Comparison of ENCODE assay signal across 10 mouse cellular contexts in the genomic region with DNA sequence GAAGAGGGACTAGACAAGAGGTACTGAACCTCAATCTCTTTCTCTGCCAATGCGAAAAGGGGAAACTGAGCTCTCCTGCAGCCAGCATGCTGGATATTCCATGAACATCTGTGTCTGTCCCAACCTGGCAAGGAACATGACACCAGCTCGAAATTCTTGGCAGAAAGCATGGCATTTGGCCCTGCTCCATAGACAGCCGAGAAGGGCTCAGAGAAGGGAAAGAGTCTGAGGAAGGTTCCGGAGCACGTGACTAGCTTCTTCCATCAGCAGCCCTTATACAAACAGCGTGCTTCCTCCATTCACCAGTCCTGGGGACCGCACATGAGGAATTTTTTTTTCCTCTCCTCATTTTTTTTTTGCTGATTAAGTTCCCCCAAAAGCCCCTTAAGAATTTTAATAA. TPM values are rescaled to one million over a fixed set of nuclear protein-coding genes. Genes with fewer than 3 reads are reported as not detected.
DNase-seq lines count a peak whose midpoint lies in the region; ATAC-seq lines count a peak whose summit lies in the region.
"Had no signal": no experiment of that assay in that cellular context is flagged by ENCODE, and none has a peak within 500 bp of the region (broad histone marks: within the 10 kb centered on the region; RNA-seq: fewer than 3 reads in every experiment).

No protein-coding gene starts in this region.

- no peak overlapping the region for H3K4me2 ChIP-seq in kidney, embryonic 16.5 days (replicated peaks; ENCODE audit: low read depth, low read length)
- H3K4me2 ChIP-seq in heart, embryonic 12.5 days: no peak overlapping the region
- no peak overlapping the region for H3K4me2 ChIP-seq in hindbrain, embryonic 16.5 days (ENCODE audit: low read length)
- H3K4me2 ChIP-seq: liver, embryonic 15.5 days had no signal

- DNase-seq in kidney, adult 18-20 months: peak; percentile 20
- DNase-seq in 3T3-L1 (ENCODE audit: low read depth, low spot score): peak; percentile 80
- DNase-seq in adrenal gland, postnatal 25 days: peak; percentile 49
- no peak for DNase-seq in thymus, postnatal 36 days

- no peaks in the 10 kb centered on the region for H3K27me3 ChIP-seq in kidney, embryonic 16.5 days (ENCODE audit: insufficient read depth, low read length)
- peaks cover 17% of the 10 kb centered on the region for H3K27me3 ChIP-seq in heart, embryonic 12.5 days (replicated peaks)
- no peaks in the 10 kb centered on the region for H3K27me3 ChIP-seq in hindbrain, embryonic 16.5 days (replicated peaks; ENCODE audit: control insufficient read depth, insufficient read depth, low read length)
- H3K27me3 ChIP-seq: liver, embryonic 15.5 days had no signal

- no peaks in the 10 kb centered on the region for H3K9me3 ChIP-seq in kidney, embryonic 16.5 days (ENCODE audit: low read length)
- no peaks in the 10 kb centered on the region for H3K9me3 ChIP-seq in heart, embryonic 12.5 days (replicated peaks)
- H3K9me3 ChIP-seq in hindbrain, embryonic 16.5 days (ENCODE audit: control insufficient read depth, low read length): no peaks in the 10 kb centered on the region
- H3K9me3 ChIP-seq: liver, embryonic 15.5 days had no signal

- no peak overlapping the region for H3K27ac ChIP-seq in kidney, embryonic 16.5 days (ENCODE audit: low read length)
- no peak overlapping the region for H3K27ac ChIP-seq in heart, embryonic 12.5 days (ENCODE audit: poor library complexity, severe bottlenecking)
- H3K27ac ChIP-seq in hindbrain, embryonic 16.5 days (ENCODE audit: low read depth, low read length): no peak overlapping the region
- H3K27ac ChIP-seq: liver, embryonic 15.5 days had no signal

- H3K4me1 ChIP-seq in kidney, embryonic 16.5 days (ENCODE audit: insufficient read depth, low read length): 0 out of 2 replicates have a peak, but pooled peaks cover 2% of the 10 kb centered on the region
- no peaks in the 10 kb centered on the region for H3K4me1 ChIP-seq in heart, embryonic 12.5 days (replicated peaks)
- no peaks in the 10 kb centered on the region for H3K4me1 ChIP-seq in hindbrain, embryonic 16.5 days (ENCODE audit: control insufficient read depth, insufficient read depth, low read depth, low read length)

- no peak overlapping the region for H3K4me3 ChIP-seq in kidney, embryonic 16.5 days (ENCODE audit: low read length)
- no peak overlapping the region for H3K4me3 ChIP-seq in heart, embryonic 12.5 days
- H3K4me3 ChIP-seq in hindbrain, embryonic 16.5 days (ENCODE audit: low read length): no peak overlapping the region
- H3K4me3 ChIP-seq: liver, embryonic 15.5 days had no signal

- no peaks in the 10 kb centered on the region for H3K36me3 ChIP-seq in kidney, embryonic 16.5 days (ENCODE audit: insufficient read depth, low read length)
- no peaks in the 10 kb centered on the region for H3K36me3 ChIP-seq in heart, embryonic 12.5 days
- no peaks in the 10 kb centered on the region for H3K36me3 ChIP-seq in hindbrain, embryonic 16.5 days (ENCODE audit: control insufficient read depth, insufficient read depth, low read length)
- H3K36me3 ChIP-seq: liver, embryonic 15.5 days had no signal

- 60% methylated on average over 7 of the region's 7 CpGs for WGBS in kidney, embryonic 16.5 days
- WGBS in heart, embryonic 12.5 days: 58% methylated on average over 7 of the region's 7 CpGs
- 62% methylated on average over 7 of the region's 7 CpGs for WGBS in hindbrain, embryonic 16.5 days

- no peak overlapping the region for H3K9ac ChIP-seq in kidney, embryonic 16.5 days (replicated peaks; ENCODE audit: low read length)
- no peak overlapping the region for H3K9ac ChIP-seq in heart, embryonic 12.5 days
- H3K9ac ChIP-seq in hindbrain, embryonic 16.5 days (ENCODE audit: low read depth, low read length): no peak overlapping the region
- H3K9ac ChIP-seq: liver, embryonic 15.5 days had no signal

- no peak for ATAC-seq in kidney, embryonic 16.5 days (ENCODE audit: low FRiP score, low TSS enrichment)
- 0 out of 2 replicates have a peak, but pooled peaks have one; percentile 54 for ATAC-seq in heart, embryonic 12.5 days (ENCODE audit: insufficient number of reproducible peaks, low FRiP score)
- no peak for ATAC-seq in hindbrain, embryonic 16.5 days

RNA-seq across cellular contexts. Expression of gene Tsen2, which starts 9.8 kb away (rescaled TPM):
- 35.0 and 35.2 TPM in 2 replicates for polyA plus RNA-seq in kidney, embryonic 16.5 days (2015; fragmentation: Nextera tagmentation; extraction: Ambion mirVana)
- 10.3 and 11.6 TPM in 2 replicates for total RNA-seq in adrenal gland, postnatal 25 days (2021)
- 20.0 and 20.4 TPM in 2 replicates for polyA plus RNA-seq in heart, embryonic 12.5 days (2016; fragmentation: Nextera tagmentation; extraction: Ambion mirVana)
- polyA plus RNA-seq in hindbrain, embryonic 16.5 days (2015; fragmentation: Nextera tagmentation; extraction: Ambion mirVana): 32.0 and 38.5 TPM in 2 replicates

RNA-seq across cellular contexts. Expression of gene Mkrn2os, which starts 57.8 kb away (rescaled TPM):
- polyA plus RNA-seq in kidney, embryonic 16.5 days (2015; fragmentation: Nextera tagmentation; extraction: Ambion mirVana): 4.8 and 5.7 TPM in 2 replicates
- not detected in 2 replicates for total RNA-seq in adrenal gland, postnatal 25 days (2021)
- 0.33 TPM in 1 of 2 replicates, not detected in the other for polyA plus RNA-seq in heart, embryonic 12.5 days (2016; fragmentation: Nextera tagmentation; extraction: Ambion mirVana)
- 0.29 and 0.46 TPM in 2 replicates for polyA plus RNA-seq in hindbrain, embryonic 16.5 days (2015; fragmentation: Nextera tagmentation; extraction: Ambion mirVana)
- total RNA-seq: hematopoietic stem cell, adult 5-6 weeks; neutrophil, adult 5-6 weeks had no signal

Comparison
In these comparisons a context has a peak if more than half of its experiments do, and no peak if none do; other contexts are left out.
1. DNase-seq: peak in kidney, adult 18-20 months (single experiment), 3T3-L1 (single experiment) and adrenal gland, postnatal 25 days (single experiment); none in thymus, postnatal 36 days (0 of 2).